ENCODE assay signal across 7 mouse cellular contexts in genomic region chr13:76055391-76056232, GRCm38 (mm10). TPM values are rescaled to one million over a fixed set of nuclear protein-coding genes. Genes with fewer than 3 reads are reported as not detected.
A peak's percentile ranks its signal among the peaks of the same experiment; 100 is the strongest.
DNase-seq lines count a peak whose midpoint lies in the region; ATAC-seq lines count a peak whose summit lies in the region.

No protein-coding gene starts in this region.

- H3K4me3 ChIP-seq in intestine, embryonic 16.5 days (ENCODE audit: low read length): peak overlapping the region; percentile 54

- no peak overlapping the region for H3K27ac ChIP-seq in intestine, embryonic 16.5 days (ENCODE audit: low read length)

- under 1% methylated on average over 58 of the region's 59 CpGs for WGBS in intestine, embryonic 16.5 days

- peak overlapping the region; percentile 98 for H3K4me2 ChIP-seq in intestine, embryonic 16.5 days (ENCODE audit: low read depth, low read length)

- H3K4me1 ChIP-seq in intestine, embryonic 16.5 days (ENCODE audit: control insufficient read depth, insufficient read depth, low read length): peaks cover 11% of the 10 kb centered on the region

- no peaks in the 10 kb centered on the region for H3K36me3 ChIP-seq in intestine, embryonic 16.5 days (ENCODE audit: control insufficient read depth, insufficient read depth, low read length)

- 0 out of 2 replicates have a peak, but pooled peaks cover under 1% of the 10 kb centered on the region for H3K9me3 ChIP-seq in intestine, embryonic 16.5 days (ENCODE audit: control insufficient read depth, low read length)

- intact Hi-C loops in left cerebral cortex, postnatal 36 days (cut with DNase I): no loop called here

- H3K9ac ChIP-seq in intestine, embryonic 16.5 days (ENCODE audit: low read depth, low read length): peak overlapping the region; percentile 44

- peaks cover 32% of the 10 kb centered on the region for H3K27me3 ChIP-seq in intestine, embryonic 16.5 days (replicated peaks; ENCODE audit: control insufficient read depth, insufficient read depth, low read length)

- ATAC-seq in intestine, embryonic 16.5 days: peak; percentile 74

- DNase-seq in adrenal gland, postnatal 36 days: peak; percentile 14 to 29
- DNase-seq in cerebellum, adult 9-11 months: peak; percentile 83
- peak; percentile 38 to 41 for DNase-seq in frontal cortex, postnatal 36 days (ENCODE audit: low spot score in 2 of 2)
- DNase-seq in left cerebral cortex, postnatal 36 days (ENCODE audit: low spot score in 2 of 2): peak; percentile 47 to 48
- peak; percentile 26 for DNase-seq in mesoderm, embryonic 11.5 days (ENCODE audit: low read depth, low spot score)
- peak; percentile 37 for DNase-seq in spleen, adult 12 weeks (ENCODE audit: low spot score)

RNA-seq across cellular contexts. Expression of gene Gpr150, which starts 1.2 kb away (rescaled TPM):
- not detected for total RNA-seq in adrenal gland, postnatal 36 days (2021)
- 0.26 and 0.28 TPM in 2 replicates for polyA plus RNA-seq in intestine, embryonic 16.5 days (2015; fragmentation: Nextera tagmentation; extraction: Ambion mirVana)
- 1 to 10 TPM; 2.9 to 4.8 TPM for total RNA-seq in left cerebral cortex, postnatal 36 days (2021)

RNA-seq across cellular contexts. Expression of gene Rfesd, which starts 37.1 kb away (rescaled TPM):
- total RNA-seq in adrenal gland, postnatal 36 days (2021): 10 to 100 TPM; 19.0 to 24.4 TPM
- 14.7 and 18.1 TPM in 2 replicates for polyA plus RNA-seq in intestine, embryonic 16.5 days (2015; fragmentation: Nextera tagmentation; extraction: Ambion mirVana)
- total RNA-seq in left cerebral cortex, postnatal 36 days (2021): 10 to 100 TPM; 18.6 to 19.3 TPM

RNA-seq across cellular contexts. Expression of gene Arsk, which starts 42.8 kb away (rescaled TPM):
- 10 to 100 TPM in 1 of 2 experiments, 1 to 10 TPM in 1; 7.5 to 11.1 TPM for total RNA-seq in adrenal gland, postnatal 36 days (2021)
- polyA plus RNA-seq in intestine, embryonic 16.5 days (2015; fragmentation: Nextera tagmentation; extraction: Ambion mirVana): 3.8 and 4.7 TPM in 2 replicates
- 1 to 10 TPM; 4.5 to 5.3 TPM for total RNA-seq in left cerebral cortex, postnatal 36 days (2021)

RNA-seq across cellular contexts. Expression of gene Ttc37, which starts 42.9 kb away (rescaled TPM):
- total RNA-seq in adrenal gland, postnatal 36 days (2021): 10 to 100 TPM; 27.1 to 29.2 TPM
- 7.7 and 8.4 TPM in 2 replicates for polyA plus RNA-seq in intestine, embryonic 16.5 days (2015; fragmentation: Nextera tagmentation; extraction: Ambion mirVana)
- 10 to 100 TPM; 16.4 to 24.1 TPM for total RNA-seq in left cerebral cortex, postnatal 36 days (2021)

Comparison
In these comparisons a context has a peak if more than half of its experiments do, and no peak if none do; other contexts are left out.
1. DNase-seq: peak in every context shown above with its lines; median percentile 83 in cerebellum, adult 9-11 months; 48 in left cerebral cortex, postnatal 36 days; 40 in frontal cortex, postnatal 36 days; 37 in spleen, adult 12 weeks; 26 in mesoderm, embryonic 11.5 days; 22 in adrenal gland, postnatal 36 days.